Mouse (Mus musculus) ES-E14 (cell line): Measurements from ENCODE around the gene Mlkl.

Experiments used
- CHD2 ChIP-seq: IDR thresholded peaks from 2 replicates; pipeline ENCODE4 v1.6.1; 2014; ENCODE audit warnings: mild to moderate bottlenecking, low read depth, low read length, inconsistent platforms
- HCFC1 ChIP-seq: IDR thresholded peaks from 2 replicates; pipeline ENCODE4 v1.6.1; 2012; ENCODE audit warnings: low read length, inconsistent platforms, borderline replicate concordance; ENCODE audit not compliant: insufficient read depth
- MAFK ChIP-seq: IDR thresholded peaks from 2 replicates; pipeline ENCODE4 v1.6.1; 2014; ENCODE audit warnings: mild to moderate bottlenecking, low read depth, low read length, inconsistent platforms; ENCODE audit not compliant: insufficient read depth
- ZC3H11A ChIP-seq: IDR thresholded peaks from 2 replicates; pipeline ENCODE4 v1.6.1; 2012; ENCODE audit warnings: low read depth, mild to moderate bottlenecking, inconsistent platforms, low read length, borderline replicate concordance
- ZNF384 ChIP-seq: IDR thresholded peaks from 2 replicates; pipeline ENCODE4 v1.6.1; 2012; ENCODE audit warnings: low read depth, low read length, inconsistent platforms

GRCm38 (mm10) chr8:111291733-111292132 lies 46.2 kb downstream of the Mlkl start:
- TF ChIP-seq ZNF384: no peak
- no peak for TF ChIP-seq MAFK
- TF ChIP-seq ZC3H11A: no peak
- no peak for TF ChIP-seq HCFC1
- TF ChIP-seq CHD2: no peak
